Mouse (Mus musculus) layer of hippocampus, adult 2 months (tissue): ENCODE measurements around the gene Fmo1. TPM values are rescaled to one million over a fixed set of nuclear protein-coding genes. Genes with fewer than 3 reads are reported as not detected.
A peak's percentile ranks its signal among the peaks of the same experiment; 100 is the strongest.

Experiments
- DNase-seq, 2 experiments: peaks; one replicate each; pipeline ENCODE4 v3.0.0; 2022; ENCODE audit warnings: low spot score in 2 of 2
- H3K27ac ChIP-seq: fragments of 200-600 bp; 2 replicates; pipeline ENCODE4 v1.8.1; 2022
- H3K4me3 ChIP-seq: fragments of 200-600 bp; 2 replicates; pipeline ENCODE4 v1.8.1; 2022; ENCODE audit warnings: mild to moderate bottlenecking
- CTCF ChIP-seq: fragments of 200-600 bp; conservative IDR thresholded peaks from 2 replicates; pipeline ENCODE4 v1.8.1; 2022; ENCODE audit warnings: antibody characterized with exemption, mild to moderate bottlenecking, moderate library complexity
- long read RNA-seq, 2 experiments: library from polyadenylated mRNA; stranded (forward); transcript quantifications; one replicate each; pipeline ENCODE4 v2.0.0; 2021; ENCODE audit warnings: borderline mapping rate in 2 of 2
- total RNA-seq, 2 experiments: library from RNA; stranded (reverse); gene quantifications; 2 replicates each; pipeline ENCODE4 v1.2.3; 2021

Fmo1 gene
- total RNA-seq: 10 to 100 TPM in 1 of 2 experiments, 1 to 10 TPM in 1; 7.5 to 13.5 TPM
- long read RNA-seq, experiment 1, partial matches to known transcripts: 4 of 6 reads
- long read RNA-seq, experiment 1, other reads (novel, unspliced or antisense): 1 of 6 reads
- long read RNA-seq, experiment 2, partial matches to known transcripts: 3 of 5 reads
- long read RNA-seq, experiment 2, other reads (novel, unspliced or antisense): 1 of 5 reads

- no peak within 1 kb of the TSS for H3K27ac ChIP-seq
- no peak for TF ChIP-seq CTCF
- DNase-seq: no peak
- no peak within 1 kb of the TSS for H3K4me3 ChIP-seq
Measured at GRCm38 (mm10) chr1:162866280-162866681, at the start of gene Fmo1. Gene Fmo1, minus strand, starts transcription at chr1:162866610.

DNA sequence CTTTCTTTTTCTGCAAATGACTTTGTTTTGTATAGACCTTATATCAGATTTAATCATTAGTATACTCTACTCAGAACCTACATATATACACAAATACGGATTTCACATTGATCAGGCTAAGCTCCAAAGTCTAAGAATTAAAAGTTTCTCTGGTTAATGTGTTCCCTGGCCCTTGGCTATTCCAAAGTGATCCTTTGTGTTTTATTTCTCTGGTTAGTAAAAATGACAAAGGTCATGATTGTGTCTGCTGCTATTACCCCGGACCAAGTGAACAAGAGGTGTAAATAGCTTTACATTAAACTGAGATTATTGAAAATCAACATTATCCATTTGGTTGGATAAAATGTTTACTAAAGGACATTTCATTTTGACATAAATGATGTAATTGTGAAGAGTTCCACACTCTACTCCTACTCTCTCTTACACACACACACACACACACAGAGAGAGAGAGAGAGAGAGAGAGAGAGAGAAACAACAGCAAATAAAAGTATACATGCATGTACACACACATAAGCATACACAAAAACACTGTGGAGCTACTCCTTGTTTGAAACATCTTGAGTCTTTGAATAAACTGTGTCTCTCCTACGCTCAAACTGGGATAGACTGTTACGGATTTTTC is 48.6 kb upstream of the Fmo1 start:
- H3K4me3 ChIP-seq: no peak overlapping the region
- H3K27ac ChIP-seq: no peak overlapping the region
- no peak for DNase-seq
- no peak for TF ChIP-seq CTCF

- Histone ChIP-seq H3K27ac (no peak overlapping the region), H3K4me3 (no peak overlapping the region)
- DNase-seq: no peak
- TF ChIP-seq CTCF: no peak
Measured at GRCm38 (mm10) chr1:162912085-162912484, 45.7 kb upstream of the Fmo1 start.

DNA sequence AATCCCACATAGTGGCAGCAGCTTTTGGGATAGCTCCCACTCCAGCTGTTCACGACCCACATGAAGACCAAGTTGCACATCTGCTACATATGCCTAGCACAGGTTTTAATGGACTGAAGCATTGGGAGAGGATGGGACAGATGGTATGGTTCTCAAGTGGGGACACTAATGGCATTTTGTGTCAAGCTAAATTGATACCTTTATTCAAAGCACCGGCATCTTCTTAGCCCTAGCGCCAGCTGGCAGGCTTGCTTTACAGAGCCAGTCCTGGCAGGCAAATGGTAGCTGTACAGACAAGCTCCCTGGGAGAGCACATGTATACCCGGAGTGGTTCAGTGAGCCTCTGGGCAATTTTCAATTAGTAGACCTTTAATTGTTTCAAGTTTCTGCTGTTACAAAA is 35.5 kb upstream of the Fmo1 start:
- no peak for DNase-seq
- TF ChIP-seq CTCF: no peak
- no peak overlapping the region for H3K4me3 ChIP-seq
- H3K27ac ChIP-seq: no peak overlapping the region

GRCm38 (mm10) chr1:162897838-162898811 is 31.7 kb upstream of the Fmo1 start, which contains the start of gene Fmo2:
Gene Fmo2, minus strand, starts transcription at chr1:162898726.
- peak within 1 kb of the TSS; percentile 20; the same call in 1 of the 2 replicates for H3K27ac ChIP-seq
- DNase-seq: no peak
- peak within 1 kb of the TSS; percentile 11; the same call in 1 of the 2 replicates for H3K4me3 ChIP-seq
- TF ChIP-seq CTCF: no peak

- no peak overlapping the region for H3K4me3 ChIP-seq
- TF ChIP-seq CTCF: peak; percentile 90
- peak; percentile 41 to 81 for DNase-seq
- no peak overlapping the region for H3K27ac ChIP-seq
Measured at GRCm38 (mm10) chr1:162895900-162896299, 29.5 kb upstream of the Fmo1 start.

DNA sequence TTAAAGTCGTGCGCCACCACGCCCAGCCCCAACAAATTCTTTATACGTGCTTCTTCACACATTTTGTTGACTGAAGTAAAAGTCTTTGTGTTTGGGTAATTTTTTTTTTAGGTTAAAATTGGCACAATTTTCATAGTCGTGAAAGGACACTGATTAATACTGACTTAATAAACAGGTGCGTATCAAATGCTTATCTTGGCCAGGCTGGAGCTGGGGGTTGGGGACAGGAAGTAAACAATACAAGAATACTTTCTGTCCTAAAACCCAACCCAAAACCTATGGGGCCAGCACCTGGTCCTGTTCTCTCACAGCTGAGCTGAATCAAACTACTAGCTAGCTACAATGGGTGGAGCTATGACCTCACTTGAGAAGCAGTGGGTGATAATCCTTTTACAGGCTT is 26.6 kb upstream of the Fmo1 start:
- H3K4me3 ChIP-seq: no peak overlapping the region
- no peak for DNase-seq
- no peak overlapping the region for H3K27ac ChIP-seq
- TF ChIP-seq CTCF: no peak

- DNase-seq: no peak
- no peak overlapping the region for H3K4me3 ChIP-seq
- TF ChIP-seq CTCF: no peak
- H3K27ac ChIP-seq: no peak overlapping the region
Measured at GRCm38 (mm10) chr1:162891980-162892451, 25.6 kb upstream of the Fmo1 start.

- Histone ChIP-seq H3K27ac (no peak overlapping the region), H3K4me3 (no peak overlapping the region)
- DNase-seq: no peak
- no peak for TF ChIP-seq CTCF
Measured at GRCm38 (mm10) chr1:162888646-162889045, 22.2 kb upstream of the Fmo1 start.

- DNase-seq: no peak
- TF ChIP-seq CTCF: no peak
- H3K4me3 ChIP-seq: no peak overlapping the region
- H3K27ac ChIP-seq: no peak overlapping the region
Measured at GRCm38 (mm10) chr1:162887644-162888043, 21.2 kb upstream of the Fmo1 start.

- H3K4me3 ChIP-seq: no peak overlapping the region
- H3K27ac ChIP-seq: no peak overlapping the region
- DNase-seq: no peak
- TF ChIP-seq CTCF: 0 out of 2 replicates have a peak, but pooled peaks have one; percentile 5
Measured at GRCm38 (mm10) chr1:162886138-162886816, 19.9 kb upstream of the Fmo1 start.

- DNase-seq: no peak
- H3K4me3 ChIP-seq: no peak overlapping the region
- H3K27ac ChIP-seq: no peak overlapping the region
- no peak for TF ChIP-seq CTCF
Measured at GRCm38 (mm10) chr1:162882681-162883080, 16.3 kb upstream of the Fmo1 start.
